Mouse (Mus musculus) neural tube, embryonic 14.5 days (tissue): ENCODE data around the gene Slc12a5. TPM values are rescaled to one million over a fixed set of nuclear protein-coding genes. Genes with fewer than 3 reads are reported as not detected.

Experiments used
- ATAC-seq: fragments of 200-750 bp; cut with Nextera tagmentation; 2 replicates; pipeline ENCODE4 v1.8.0; 2017; ENCODE audit warnings: low read depth, mild to moderate bottlenecking, moderate TSS enrichment, moderate library complexity
- H3K27ac ChIP-seq: fragments of 300-500 bp; sonication (generic); 2 replicates; pipeline ENCODE4 v1.5.1; 2014; ENCODE audit warnings: low read depth, mild to moderate bottlenecking, control low read depth, low read length, moderate library complexity, mixed read lengths
- H3K27me3 ChIP-seq: fragments of 300-500 bp; sonication (generic); 2 replicates; pipeline ENCODE4 v1.6.1; 2014; ENCODE audit warnings: low read length; ENCODE audit not compliant: control insufficient read depth, insufficient read depth
- H3K36me3 ChIP-seq: fragments of 300-500 bp; sonication (generic); 2 replicates; pipeline ENCODE4 v1.6.1; 2014; ENCODE audit warnings: low read length, mixed read lengths; ENCODE audit not compliant: control insufficient read depth, insufficient read depth
- H3K4me1 ChIP-seq: fragments of 300-500 bp; sonication (generic); 2 replicates; pipeline ENCODE4 v1.6.1; 2014; ENCODE audit warnings: low read length; ENCODE audit not compliant: control insufficient read depth, insufficient read depth
- H3K4me2 ChIP-seq: fragments of 300-500 bp; sonication (generic); 2 replicates; pipeline ENCODE4 v1.6.1; 2014; ENCODE audit warnings: mild to moderate bottlenecking, low read depth, low read length, control low read depth
- H3K4me3 ChIP-seq: fragments of 300-500 bp; sonication (generic); 2 replicates; pipeline ENCODE4 v1.5.1; 2014; ENCODE audit warnings: low read depth, low read length, control low read depth, mixed read lengths
- H3K9ac ChIP-seq: fragments of 300-500 bp; sonication (generic); replicated peaks from 2 replicates; pipeline ENCODE4 v1.6.1; 2014; ENCODE audit warnings: low read depth, mild to moderate bottlenecking, control low read depth, low read length, mixed read lengths
- H3K9me3 ChIP-seq: fragments of 300-500 bp; sonication (generic); 2 replicates; pipeline ENCODE4 v1.6.1; 2016; ENCODE audit warnings: low read length; ENCODE audit not compliant: control insufficient read depth
- WGBS: fragments of 180-500 bp; shearing (Covaris S2); extraction: QIAGEN DNeasy Blood & Tissue Kit; methylation state at CpG from one replicate; pipeline ENCODE4 v1.1.7; 2014; 5-methylcytosine and 5-hydroxymethylcytosine counted together
- polyA plus RNA-seq: library from polyadenylated mRNA; unstranded; fragments of >200 nt; fragmentation: Nextera tagmentation; extraction: Ambion mirVana; gene quantifications from 2 replicates; pipeline ENCODE4 v1.2.1, GENCODE M21; 2014

Slc12a5 gene
- polyA plus RNA-seq, 1 experiment from 2014 or later = 68.8 TPM

DNA sequence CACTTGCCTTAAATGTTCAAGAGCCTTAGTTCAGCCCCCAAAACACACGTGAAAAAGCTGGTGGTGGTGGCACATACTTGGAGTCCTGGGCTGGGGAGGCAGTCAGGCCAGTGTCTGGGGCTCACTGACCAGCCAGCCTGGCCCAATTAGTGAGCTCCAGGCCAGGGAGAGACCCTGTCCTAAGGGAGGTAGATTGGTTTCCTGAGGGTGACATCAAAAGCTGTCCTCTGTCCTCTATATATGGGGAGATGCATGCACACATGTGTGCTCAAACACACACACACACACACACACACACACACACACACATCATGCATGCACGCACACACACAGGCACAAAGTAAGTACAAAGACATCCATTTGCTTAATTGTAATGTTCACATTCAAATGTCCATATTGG is 83.1 kb downstream of the Slc12a5 start:
- Histone ChIP-seq H3K9ac (no peak overlapping the region), H3K36me3 (no peaks in the 10 kb centered on the region), H3K4me1 (peaks cover 11% of the 10 kb centered on the region), H3K27me3 (no peaks in the 10 kb centered on the region), H3K9me3 (no peaks in the 10 kb centered on the region), H3K4me3 (no peak overlapping the region), H3K27ac (peak overlapping the region; percentile 77), H3K4me2 (peak overlapping the region; percentile 42; the same call in 1 of the 2 replicates)
- WGBS = 33% methylated on average over 2 of the region's 2 CpGs
- ATAC-seq = no peak

DNA sequence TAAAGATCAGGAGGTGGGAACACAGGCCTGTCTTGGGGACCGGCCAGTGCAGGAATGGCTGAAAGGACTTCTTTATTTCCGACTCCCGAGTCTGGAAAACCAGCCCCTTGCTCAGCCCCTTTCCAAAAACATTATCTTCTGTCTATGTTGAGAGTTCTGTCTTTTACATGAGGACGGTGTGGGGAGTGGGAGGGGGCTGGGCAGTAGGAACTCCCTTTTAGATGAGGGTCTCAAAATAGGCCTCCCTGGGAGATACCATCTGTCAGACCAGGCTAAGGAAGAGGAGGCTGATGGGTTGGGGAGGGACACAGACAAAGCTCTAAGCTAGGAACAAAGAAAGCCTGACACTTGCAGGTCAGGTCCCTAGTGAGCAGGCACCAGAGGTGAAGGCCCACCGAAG is 88.4 kb downstream of the Slc12a5 start:
- Histone ChIP-seq H3K36me3 (no peaks in the 10 kb centered on the region), H3K4me3 (no peak overlapping the region), H3K27me3 (no peaks in the 10 kb centered on the region), H3K9ac (no peak overlapping the region), H3K4me2 (no peak overlapping the region), H3K27ac (no peak overlapping the region), H3K9me3 (no peaks in the 10 kb centered on the region), H3K4me1 (no peaks in the 10 kb centered on the region)
- no peak for ATAC-seq
- WGBS = 61% methylated on average over 5 of the region's 5 CpGs

Other genes starting within 250 kb of the Slc12a5 start
- not detected in 2 replicates for gene Spint5, start 245.5 kb upstream of the Slc12a5 start, polyA plus RNA-seq
- 0.77 and 1.2 TPM in 2 replicates for gene Wfdc3, start 214.9 kb upstream of the Slc12a5 start, polyA plus RNA-seq
- 49.0 and 56.0 TPM in 2 replicates for gene Dnttip1, start 214.8 kb upstream of the Slc12a5 start, polyA plus RNA-seq
- 30.6 and 38.9 TPM in 2 replicates for gene Ube2c, start 190.9 kb upstream of the Slc12a5 start, polyA plus RNA-seq
- 1.9 and 6.4 TPM in 2 replicates for gene Tnnc2, start 180.8 kb upstream of the Slc12a5 start, polyA plus RNA-seq
- 31.6 and 41.1 TPM in 2 replicates for gene Snx21, start 175.0 kb upstream of the Slc12a5 start, polyA plus RNA-seq
- gene Acot8, start 155.9 kb upstream of the Slc12a5 start, polyA plus RNA-seq = 21.0 and 24.2 TPM in 2 replicates
- 16.9 and 19.0 TPM in 2 replicates for gene Zswim3, start 155.7 kb upstream of the Slc12a5 start, polyA plus RNA-seq
- 28.1 and 29.3 TPM in 2 replicates for gene Zswim1, start 138.1 kb upstream of the Slc12a5 start, polyA plus RNA-seq
- 0.27 TPM in 1 of 2 replicates, not detected in the other for gene Spata25, start 132.3 kb upstream of the Slc12a5 start, polyA plus RNA-seq
- 81.2 and 102 TPM in 2 replicates for gene Ctsa, start 127.9 kb upstream of the Slc12a5 start, polyA plus RNA-seq
- 5.8 and 7.2 TPM in 2 replicates for gene Neurl2, start 127.3 kb upstream of the Slc12a5 start, polyA plus RNA-seq
- 59.0 and 136 TPM in 2 replicates for gene Pltp, start 103.1 kb upstream of the Slc12a5 start, polyA plus RNA-seq
- gene Pcif1, start 81.5 kb upstream of the Slc12a5 start, polyA plus RNA-seq = 78.0 and 82.1 TPM in 2 replicates
- gene Zfp335, start 49.0 kb upstream of the Slc12a5 start, polyA plus RNA-seq = 14.3 and 14.5 TPM in 2 replicates
- 13.8 and 22.2 TPM in 2 replicates for gene Mmp9, start 20.0 kb upstream of the Slc12a5 start, polyA plus RNA-seq
- gene Ncoa5, start 74.1 kb downstream of the Slc12a5 start, polyA plus RNA-seq = 79.5 and 98.9 TPM in 2 replicates
- 5.5 and 10.6 TPM in 2 replicates for gene Cd40, start 94.8 kb downstream of the Slc12a5 start, polyA plus RNA-seq
- not detected in 2 replicates for gene 1700025C18Rik, start 129.9 kb downstream of the Slc12a5 start, polyA plus RNA-seq